ENCODE assay signal across 9 mouse cellular contexts in genomic region chr9:30936674-30937438, GRCm38 (mm10). TPM values are rescaled to one million over a fixed set of nuclear protein-coding genes. Genes with fewer than 3 reads are reported as not detected.
DNase-seq lines count a peak whose midpoint lies in the region; ATAC-seq lines count a peak whose summit lies in the region.
"Had no signal": no experiment of that assay in that cellular context is flagged by ENCODE, and none has a peak within 500 bp of the region (broad histone marks: within the 10 kb centered on the region; RNA-seq: fewer than 3 reads in every experiment).

No protein-coding gene starts in this region.

- no peak overlapping the region for H3K27ac ChIP-seq in hindbrain, embryonic 13.5 days
- H3K27ac ChIP-seq in limb, embryonic 11.5 days (replicated peaks; ENCODE audit: low read depth, low read length): no peak overlapping the region
- no peak overlapping the region for H3K27ac ChIP-seq in neural tube, embryonic 13.5 days (replicated peaks)

- DNase-seq in left cerebral cortex, adult 18-20 months (ENCODE audit: low spot score in 2 of 2): peak; percentile 53 to 65
- no peak for DNase-seq in left cerebral cortex, adult 8-10 months (ENCODE audit: low spot score in 2 of 2)
- DNase-seq in adipocyte (ENCODE audit: low spot score): peak; percentile 75
- DNase-seq in fibroblast of lung, adult 2 months (ENCODE audit: low read depth): peak; percentile 42
- DNase-seq in limb, embryonic 11.5 days (ENCODE audit: low spot score): peak; percentile 76
- DNase-seq in spleen, adult 18-20 months: no peak

- H3K4me1 ChIP-seq in hindbrain, embryonic 13.5 days (replicated peaks): peaks cover 3% of the 10 kb centered on the region
- H3K4me1 ChIP-seq in limb, embryonic 11.5 days (ENCODE audit: control insufficient read depth, insufficient read depth, low read length): no peaks in the 10 kb centered on the region
- H3K4me1 ChIP-seq in neural tube, embryonic 13.5 days (replicated peaks): peaks cover 2% of the 10 kb centered on the region

- H3K9ac ChIP-seq in hindbrain, embryonic 13.5 days: no peak overlapping the region
- no peak overlapping the region for H3K9ac ChIP-seq in limb, embryonic 11.5 days (ENCODE audit: low read length)
- H3K9ac ChIP-seq in neural tube, embryonic 13.5 days: no peak overlapping the region

- H3K9me3 ChIP-seq in hindbrain, embryonic 13.5 days: no peaks in the 10 kb centered on the region
- H3K9me3 ChIP-seq in limb, embryonic 11.5 days (ENCODE audit: control insufficient read depth, low read length): no peaks in the 10 kb centered on the region
- H3K9me3 ChIP-seq in neural tube, embryonic 13.5 days: no peaks in the 10 kb centered on the region

- WGBS in hindbrain, embryonic 13.5 days: 39% methylated on average over 9 of the region's 9 CpGs
- WGBS in limb, embryonic 11.5 days: 41% methylated on average over 9 of the region's 9 CpGs
- 37% methylated on average over 9 of the region's 9 CpGs for WGBS in neural tube, embryonic 13.5 days

- no peak overlapping the region for H3K4me3 ChIP-seq in hindbrain, embryonic 13.5 days
- no peak overlapping the region for H3K4me3 ChIP-seq in limb, embryonic 11.5 days (ENCODE audit: low read depth, low read length)
- H3K4me3 ChIP-seq in neural tube, embryonic 13.5 days: no peak overlapping the region

- no peaks in the 10 kb centered on the region for H3K36me3 ChIP-seq in hindbrain, embryonic 13.5 days
- no peaks in the 10 kb centered on the region for H3K36me3 ChIP-seq in limb, embryonic 11.5 days (ENCODE audit: control insufficient read depth, insufficient read depth, low read length)
- no peaks in the 10 kb centered on the region for H3K36me3 ChIP-seq in neural tube, embryonic 13.5 days

- H3K4me2 ChIP-seq in hindbrain, embryonic 13.5 days: 0 out of 2 replicates have a peak overlapping the region, but pooled peaks have one; percentile 26
- H3K4me2 ChIP-seq in limb, embryonic 11.5 days (ENCODE audit: low read depth, severe bottlenecking): no peak overlapping the region
- H3K4me2 ChIP-seq in neural tube, embryonic 13.5 days: peak overlapping the region; percentile 32

- peak; percentile 83 for ATAC-seq in hindbrain, embryonic 13.5 days (ENCODE audit: low FRiP score)
- ATAC-seq in limb, embryonic 11.5 days (ENCODE audit: insufficient number of reproducible peaks, low FRiP score, low TSS enrichment, low read depth): 0 out of 2 replicates have a peak, but pooled peaks have one; percentile 51
- ATAC-seq in neural tube, embryonic 13.5 days (ENCODE audit: low read depth): peak; percentile 82

- peaks cover 15% of the 10 kb centered on the region for H3K27me3 ChIP-seq in hindbrain, embryonic 13.5 days
- H3K27me3 ChIP-seq in limb, embryonic 11.5 days (ENCODE audit: control insufficient read depth, insufficient read depth, low read length): peaks cover 15% of the 10 kb centered on the region
- peaks cover 20% of the 10 kb centered on the region for H3K27me3 ChIP-seq in neural tube, embryonic 13.5 days

RNA-seq across cellular contexts. Expression of gene Adamts8, which starts 5.5 kb away (rescaled TPM):
- 1 to 10 TPM; 4.1 to 4.5 TPM for total RNA-seq in left cerebral cortex, adult 18-20 months (2021)
- 1 to 10 TPM; 2.9 to 3.8 (median 3.0) TPM for total RNA-seq in left cerebral cortex, adult 8-10 months (2022)
- 1.4 and 2.0 TPM in 2 replicates for polyA plus RNA-seq in hindbrain, embryonic 13.5 days (2015; fragmentation: Nextera tagmentation; extraction: Ambion mirVana)
- 0.43 and 0.52 TPM in 2 replicates for polyA plus RNA-seq in limb, embryonic 11.5 days (2014; fragmentation: Nextera tagmentation; extraction: Ambion mirVana)
- polyA plus RNA-seq in neural tube, embryonic 13.5 days (2015; fragmentation: Nextera tagmentation; extraction: Ambion mirVana): 1.0 and 1.5 TPM in 2 replicates
- total RNA-seq: neutrophil, adult 5-6 weeks had no signal

RNA-seq across cellular contexts. Expression of gene Adamts15, which starts 14.6 kb away (rescaled TPM):
- total RNA-seq in left cerebral cortex, adult 18-20 months (2021): 1 to 10 TPM; 5.1 to 5.6 TPM
- total RNA-seq in left cerebral cortex, adult 8-10 months (2022): 1 to 10 TPM; 4.2 to 5.0 (median 4.7) TPM
- 3.4 and 3.8 TPM in 2 replicates for polyA plus RNA-seq in hindbrain, embryonic 13.5 days (2015; fragmentation: Nextera tagmentation; extraction: Ambion mirVana)
- 6.7 and 8.7 TPM in 2 replicates for polyA plus RNA-seq in limb, embryonic 11.5 days (2014; fragmentation: Nextera tagmentation; extraction: Ambion mirVana)
- polyA plus RNA-seq in neural tube, embryonic 13.5 days (2015; fragmentation: Nextera tagmentation; extraction: Ambion mirVana): 7.8 and 8.8 TPM in 2 replicates
- total RNA-seq: neutrophil, adult 5-6 weeks had no signal

Comparison
In these comparisons a context has a peak if more than half of its experiments do, and no peak if none do; other contexts are left out.
1. DNase-seq: peak in left cerebral cortex, adult 18-20 months (2 of 2), adipocyte (single experiment), fibroblast of lung, adult 2 months (single experiment) and limb, embryonic 11.5 days (single experiment); none in left cerebral cortex, adult 8-10 months (0 of 2) and spleen, adult 18-20 months (0 of 2).
2. Peak in every context shown above with its lines, with median percentiles within 50 percentile points of each other: ATAC-seq.